Mouse (Mus musculus) gastrocnemius, postnatal 14 days (tissue): ENCODE measurements around the gene Cd209e. TPM values are rescaled to one million over a fixed set of nuclear protein-coding genes. Genes with fewer than 3 reads are reported as not detected.
A peak's percentile ranks its signal among the peaks of the same experiment; 100 is the strongest.
"Not testable (repeated sequence)": the region's sequence is repeated elsewhere in the genome, so short reads cannot be mapped to it uniquely, and the experiment has no call there.

Experiments
- DNase-seq: peaks from one replicate; pipeline ENCODE4 v3.0.0; 2021; ENCODE audit warnings: mixed read lengths
- intact Hi-C: fragments of 180-260 bp; cut with DNase I; formaldehyde crosslinking; loops from one replicate; pipeline ENCODE4 v1.15.1; 2025; ENCODE audit warnings: low total_unique reads
- long read RNA-seq, 2 experiments: library from polyadenylated mRNA; stranded (forward); transcript quantifications; one replicate each; pipeline ENCODE4 v2.0.0; 2021
- total RNA-seq, 2 experiments: library from RNA; stranded (reverse); gene quantifications; 2 replicates each; pipeline ENCODE4 v1.2.3; 2021

The Cd209e gene
- total RNA-seq, result not detected
- long read RNA-seq, experiment 1, result 0 reads
- long read RNA-seq, experiment 2, result 0 reads

DNA sequence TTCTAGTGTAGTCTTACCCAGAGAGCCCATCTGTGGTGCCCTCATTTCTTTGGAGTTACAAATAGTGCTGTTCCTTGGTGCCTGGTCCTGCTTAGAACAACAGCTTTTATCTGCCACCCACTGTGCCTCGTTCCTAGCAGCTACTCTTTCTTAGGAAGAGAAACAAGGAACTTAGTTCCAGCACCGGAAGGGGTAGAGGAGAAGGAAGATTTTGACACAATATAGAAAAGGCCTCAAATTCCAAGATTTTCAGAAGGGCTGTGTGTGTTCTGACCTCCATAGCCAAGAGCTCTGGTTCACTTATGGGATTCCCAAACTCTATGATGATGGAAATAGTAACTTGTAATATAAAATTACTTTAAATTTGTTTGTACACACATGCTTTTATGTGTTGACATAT is at the start of gene Cd209e:
TSS of gene Cd209e (minus strand) at position 101 of the 400 bp plus-strand sequence.
- no peak for DNase-seq
- intact Hi-C loops, result no loop called here

DNA sequence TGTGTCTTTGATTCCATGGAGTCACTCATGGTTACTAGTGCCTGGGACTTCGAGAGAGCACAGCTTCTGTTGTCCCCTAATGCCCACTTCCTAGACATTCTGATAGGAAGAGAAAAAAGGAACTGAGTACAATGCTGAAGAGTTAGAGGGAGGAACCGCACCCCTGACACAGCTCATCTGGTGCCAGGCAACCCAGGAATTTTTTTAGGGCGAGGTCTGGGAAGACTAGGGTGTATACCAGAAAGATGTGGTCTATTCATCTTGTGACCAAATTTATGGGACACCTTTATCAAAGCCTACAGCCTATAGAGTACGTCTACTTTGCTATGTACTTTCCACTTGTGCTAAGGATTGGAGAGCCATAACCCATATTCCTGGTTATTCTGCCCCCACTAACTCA is 24.3 kb upstream of the Cd209e start, which contains the start of gene Cd209d:
TSS of gene Cd209d (minus strand) at position 101 of the 400 bp plus-strand sequence.
- intact Hi-C loops, result no loop called here
- DNase-seq, result no peak

DNA sequence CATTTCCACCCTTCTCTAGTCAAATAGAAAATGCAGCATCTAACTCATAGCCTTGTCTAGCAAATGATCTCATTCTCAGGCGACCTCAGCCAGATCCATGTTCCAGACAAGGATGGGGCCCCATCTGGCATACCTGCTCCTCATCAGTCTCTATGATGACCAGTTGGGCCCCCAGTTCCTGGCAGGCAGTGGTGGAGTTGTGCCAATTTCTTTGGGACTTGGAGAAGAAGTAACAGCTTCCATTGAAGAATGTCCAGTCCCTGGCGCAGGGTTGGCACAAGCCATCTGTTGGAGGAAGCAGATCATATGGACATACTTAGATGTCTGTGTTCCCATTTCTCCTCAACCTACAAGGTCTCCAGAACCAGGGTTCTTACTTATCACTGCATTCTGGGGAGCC is 22.0 kb upstream of the Cd209e start:
- DNase-seq, result no peak
- intact Hi-C loops, result no loop called here

DNA sequence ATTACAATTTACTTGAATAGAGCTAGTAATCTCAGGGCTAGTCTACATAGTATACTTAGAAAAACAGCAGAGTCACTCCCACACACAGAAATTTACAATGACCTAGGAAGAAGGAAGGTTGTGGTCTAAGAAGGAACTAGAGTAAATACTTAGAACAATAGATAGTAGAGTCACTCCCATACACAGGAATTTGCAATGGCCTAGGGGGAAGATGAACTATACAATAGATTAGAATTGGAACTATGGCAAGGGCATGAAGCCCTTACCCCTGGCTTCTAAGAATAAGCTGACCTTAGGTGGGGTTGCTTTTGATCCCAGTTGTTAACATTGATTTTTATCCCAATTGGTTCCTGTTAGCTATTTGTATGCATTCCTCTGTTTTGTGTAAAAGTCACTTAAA is 8.6 kb upstream of the Cd209e start:
- DNase-seq, intact Hi-C loops: not testable (repeated sequence)

DNA sequence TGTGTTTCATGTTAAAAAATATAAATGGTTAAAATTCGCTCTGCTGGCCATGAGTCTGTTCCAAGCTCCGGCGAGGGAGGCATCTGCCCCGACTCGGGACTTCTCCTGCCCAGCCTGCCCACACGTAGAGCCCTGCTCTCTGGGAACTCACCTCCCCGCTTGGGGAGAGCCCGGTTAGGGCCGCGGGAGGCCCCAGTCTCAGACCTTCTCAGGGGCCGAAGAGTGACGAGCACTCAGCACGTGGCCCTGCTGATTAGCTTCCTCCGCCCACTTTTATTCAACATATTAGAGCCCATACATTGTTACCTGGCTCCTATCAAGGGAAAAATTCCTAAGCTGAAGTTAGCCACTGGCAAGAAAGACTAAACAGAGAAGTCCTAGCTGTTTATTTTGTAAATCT is 51.0 kb downstream of the Cd209e start:
- DNase-seq, result peak; percentile 27
- intact Hi-C loops, result no loop called here

Other genes starting within 250 kb of the Cd209e start
- gene Xab2, start 233.0 kb downstream of the Cd209e start, total RNA-seq, result 10 to 100 TPM; 11.0 to 12.5 TPM
- 10 to 100 TPM; 78.8 to 79.7 TPM for gene Pet100, start 232.8 kb downstream of the Cd209e start, total RNA-seq
- under 1 TPM in 1 of 2 experiments, not detected in 1; 0.51 TPM for gene Pcp2, start 228.8 kb downstream of the Cd209e start, total RNA-seq
- 1 to 10 TPM; 1.6 to 3.8 TPM for gene Stxbp2, start 223.4 kb downstream of the Cd209e start, total RNA-seq
- 1 to 10 TPM in 1 of 2 experiments, not detected in 1; 1.2 TPM for gene Retn, start 198.5 kb downstream of the Cd209e start, total RNA-seq
- not detected for gene Mcemp1, start 188.6 kb downstream of the Cd209e start, total RNA-seq
- 1 to 10 TPM; 1.2 to 3.0 TPM for gene Fcor, start 181.9 kb downstream of the Cd209e start, total RNA-seq
- gene Trappc5, start 178.0 kb downstream of the Cd209e start, total RNA-seq, result 10 to 100 TPM; 20.1 to 20.9 TPM
- under 1 TPM; 0.91 to 0.94 TPM for gene Fcer2a, start 160.1 kb downstream of the Cd209e start, total RNA-seq
- under 1 TPM in 1 of 2 experiments, not detected in 1; 0.14 TPM for gene Clec4g, start 133.7 kb downstream of the Cd209e start, total RNA-seq
- gene Cd209a, start 105.3 kb downstream of the Cd209e start, total RNA-seq, result not detected
- under 1 TPM in 1 of 2 experiments, not detected in 1; 0.24 TPM for gene Cd209d, start 24.2 kb upstream of the Cd209e start, total RNA-seq
- 1 to 10 TPM in 1 of 2 experiments, under 1 TPM in 1; 0.86 to 1.7 TPM for gene Cd209b, start 72.5 kb upstream of the Cd209e start, total RNA-seq
- gene Cd209c, start 100.4 kb upstream of the Cd209e start, total RNA-seq, result not detected